Mouse (Mus musculus) kidney, postnatal 0 days (tissue): ENCODE data around the gene 5730522E02Rik. TPM values are rescaled to one million over a fixed set of nuclear protein-coding genes. Genes with fewer than 3 reads are reported as not detected.
A peak's percentile ranks its signal among the peaks of the same experiment; 100 is the strongest.

Source experiments
- ATAC-seq: fragments of 200-750 bp; cut with Nextera tagmentation; replicated peaks from 2 replicates; pipeline ENCODE4 v1.8.0; 2017; ENCODE audit warnings: low read depth, moderate number of reproducible peaks, moderate TSS enrichment, moderate library complexity; ENCODE audit not compliant: low FRiP score
- DNase-seq: peaks from one replicate; pipeline ENCODE4 v3.0.0-alpha.2; 2016; ENCODE audit warnings: low spot score
- H3K27ac ChIP-seq: fragments of 300-500 bp; sonication (generic); 2 replicates; pipeline ENCODE4 v1.5.1; 2014; ENCODE audit warnings: mild to moderate bottlenecking
- H3K27me3 ChIP-seq: fragments of 300-500 bp; sonication (generic); 2 replicates; pipeline ENCODE4 v1.6.1; 2014; ENCODE audit warnings: low read length, mixed read lengths; ENCODE audit not compliant: insufficient read depth
- H3K36me3 ChIP-seq: fragments of 300-500 bp; sonication (generic); 2 replicates; pipeline ENCODE4 v1.6.1; 2014; ENCODE audit warnings: low read length, mixed read lengths; ENCODE audit not compliant: insufficient read depth
- H3K4me1 ChIP-seq: fragments of 300-500 bp; sonication (generic); replicated peaks from 2 replicates; pipeline ENCODE4 v1.6.1; 2014; ENCODE audit warnings: antibody characterized with exemption, low read length, mixed read lengths; ENCODE audit not compliant: insufficient read depth
- H3K4me2 ChIP-seq: fragments of 300-500 bp; sonication (generic); 2 replicates; pipeline ENCODE4 v1.6.1; 2014; ENCODE audit warnings: mild to moderate bottlenecking, low read length, moderate library complexity, mixed read lengths
- H3K4me3 ChIP-seq: fragments of 300-500 bp; sonication (generic); replicated peaks from 2 replicates; pipeline ENCODE4 v1.5.1; 2014; ENCODE audit warnings: low read depth, low read length
- H3K9ac ChIP-seq: fragments of 300-500 bp; sonication (generic); 2 replicates; pipeline ENCODE4 v1.6.1; 2014; ENCODE audit warnings: low read depth, low read length
- H3K9me3 ChIP-seq: fragments of 300-500 bp; sonication (generic); replicated peaks from 2 replicates; pipeline ENCODE4 v1.6.1; 2016; ENCODE audit warnings: low read length, inconsistent platforms, mixed read lengths
- CTCF ChIP-seq: IDR thresholded peaks from 2 replicates; pipeline ENCODE4 v1.5.1; 2016; ENCODE audit warnings: antibody characterized with exemption, low read depth, mild to moderate bottlenecking, moderate library complexity
- WGBS: fragments of 180-500 bp; shearing (Covaris S2); extraction: QIAGEN DNeasy Blood & Tissue Kit; methylation state at CpG from one replicate; pipeline ENCODE4 v1.1.7; 2014; 5-methylcytosine and 5-hydroxymethylcytosine counted together
- polyA plus RNA-seq: library from polyadenylated mRNA; unstranded; fragments of >200 nt; fragmentation: Nextera tagmentation; extraction: Ambion mirVana; gene quantifications from 2 replicates; pipeline ENCODE4 v1.2.1, GENCODE M21; 2015

The 5730522E02Rik gene
- polyA plus RNA-seq, 1 experiment from 2014 or later = 1.7 TPM

- Histone ChIP-seq H3K9me3 (no peaks in the 10 kb centered on the region), H3K4me2 (peak overlapping the region; percentile 31), H3K4me1 (no peaks in the 10 kb centered on the region), H3K36me3 (no peaks in the 10 kb centered on the region), H3K27me3 (no peaks in the 10 kb centered on the region), H3K4me3 (no peak overlapping the region), H3K27ac (no peak overlapping the region), H3K9ac (no peak overlapping the region)
- peak; percentile 65 for DNase-seq
- peak; percentile 90 for TF ChIP-seq CTCF
- WGBS = 10% methylated on average over 9 of the region's 9 CpGs
- 0 out of 2 replicates have a peak, but pooled peaks have one; percentile 46 for ATAC-seq
Observed at GRCm38 (mm10) chr11:25862686-25863085, 347.9 kb downstream of the 5730522E02Rik start.

DNA sequence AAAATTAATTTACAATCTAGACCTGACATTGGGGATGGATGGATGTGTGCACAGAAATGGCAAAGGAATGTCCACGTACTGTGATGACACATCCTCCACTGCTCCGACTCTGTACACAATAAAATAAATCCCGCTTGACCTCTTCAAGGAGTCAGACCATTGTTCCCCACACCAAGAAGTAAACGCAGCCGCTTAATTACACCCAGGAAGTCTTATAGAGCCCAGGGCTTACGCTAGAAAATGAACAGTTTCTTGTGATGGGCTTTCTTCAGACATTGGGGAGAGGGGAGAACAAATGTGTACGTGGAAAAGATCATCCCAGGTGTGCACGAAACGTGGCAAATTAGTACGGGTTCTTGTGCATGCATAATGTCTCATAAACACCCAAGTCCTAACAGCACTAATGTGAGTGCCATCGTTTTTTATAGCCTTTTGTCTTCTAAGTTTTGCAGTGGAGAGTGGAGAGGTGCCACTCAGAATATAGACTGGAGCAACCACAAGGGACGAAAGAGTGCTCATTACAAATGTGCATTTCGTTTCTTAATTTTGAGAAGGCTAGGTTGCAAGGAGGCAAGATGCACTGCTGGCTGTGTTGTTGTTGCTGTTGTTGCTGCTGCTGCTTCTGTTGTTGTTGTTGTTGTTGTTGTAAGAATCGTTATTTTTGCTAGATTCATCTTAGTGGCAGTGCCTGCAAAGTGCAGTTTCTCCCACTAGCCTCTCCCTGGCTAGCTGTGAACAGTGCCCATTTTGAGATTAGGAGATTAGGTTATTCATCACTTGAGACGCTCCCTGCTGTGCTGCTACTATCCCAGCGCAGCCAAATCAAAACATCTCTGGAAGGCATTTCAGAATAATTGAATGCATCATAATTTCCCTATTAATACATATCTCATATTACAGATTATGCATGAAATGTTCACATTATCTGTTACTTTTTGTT, 353.7 kb downstream of the 5730522E02Rik start:
- no peaks in the 10 kb centered on the region for H3K4me1 ChIP-seq
- no peaks in the 10 kb centered on the region for H3K27me3 ChIP-seq
- H3K27ac ChIP-seq = no peak overlapping the region
- no peaks in the 10 kb centered on the region for H3K9me3 ChIP-seq
- H3K36me3 ChIP-seq = no peaks in the 10 kb centered on the region
- ATAC-seq (no peak), DNase-seq (no peak)
- H3K4me3 ChIP-seq = no peak overlapping the region
- no peak overlapping the region for H3K9ac ChIP-seq
- TF ChIP-seq CTCF = no peak
- 57% methylated on average over 16 of the region's 16 CpGs for WGBS
- H3K4me2 ChIP-seq = no peak overlapping the region

- ATAC-seq = no peak
- Histone ChIP-seq H3K36me3 (no peaks in the 10 kb centered on the region), H3K4me2 (no peak overlapping the region), H3K27ac (no peak overlapping the region), H3K9ac (no peak overlapping the region), H3K4me3 (no peak overlapping the region), H3K27me3 (no peaks in the 10 kb centered on the region), H3K9me3 (no peaks in the 10 kb centered on the region), H3K4me1 (no peaks in the 10 kb centered on the region)
- DNase-seq = no peak
- TF ChIP-seq CTCF = no peak
- 69% methylated on average over 9 of the region's 9 CpGs for WGBS
Observed at GRCm38 (mm10) chr11:25855794-25856193, 354.8 kb downstream of the 5730522E02Rik start.

- no peak for TF ChIP-seq CTCF
- no peak overlapping the region for H3K4me3 ChIP-seq
- ATAC-seq = no peak
- H3K4me1 ChIP-seq = no peaks in the 10 kb centered on the region
- H3K36me3 ChIP-seq = no peaks in the 10 kb centered on the region
- H3K27ac ChIP-seq = no peak overlapping the region
- H3K4me2 ChIP-seq = no peak overlapping the region
- H3K27me3 ChIP-seq = no peaks in the 10 kb centered on the region
- 84% methylated on average over 10 of the region's 10 CpGs for WGBS
- no peaks in the 10 kb centered on the region for H3K9me3 ChIP-seq
- no peak for DNase-seq
- H3K9ac ChIP-seq = no peak overlapping the region
Observed at GRCm38 (mm10) chr11:25854216-25854615, 356.3 kb downstream of the 5730522E02Rik start.

GRCm38 (mm10) chr11:25853032-25853431, 357.5 kb downstream of the 5730522E02Rik start:
- no peak overlapping the region for H3K4me3 ChIP-seq
- no peaks in the 10 kb centered on the region for H3K4me1 ChIP-seq
- no peaks in the 10 kb centered on the region for H3K36me3 ChIP-seq
- H3K9ac ChIP-seq = no peak overlapping the region
- no peak for DNase-seq
- no peak for TF ChIP-seq CTCF
- H3K4me2 ChIP-seq = no peak overlapping the region
- ATAC-seq = no peak
- WGBS = 47% methylated on average over 5 of the region's 5 CpGs
- no peak overlapping the region for H3K27ac ChIP-seq
- H3K9me3 ChIP-seq = no peaks in the 10 kb centered on the region
- H3K27me3 ChIP-seq = no peaks in the 10 kb centered on the region

- Histone ChIP-seq H3K4me1 (no peaks in the 10 kb centered on the region), H3K4me3 (no peak overlapping the region), H3K9me3 (no peaks in the 10 kb centered on the region), H3K9ac (no peak overlapping the region), H3K27me3 (no peaks in the 10 kb centered on the region), H3K4me2 (no peak overlapping the region), H3K27ac (no peak overlapping the region), H3K36me3 (no peaks in the 10 kb centered on the region)
- WGBS = 62% methylated on average over 14 of the region's 14 CpGs
- TF ChIP-seq CTCF = no peak
- DNase-seq = no peak
- no peak for ATAC-seq
Observed at GRCm38 (mm10) chr11:25848824-25849644, 361.5 kb downstream of the 5730522E02Rik start.
